Mouse (Mus musculus): ENCODE measurements around the gene Tbc1d8.
A peak's percentile ranks its signal among the peaks of the same experiment; 100 is the strongest.

The Tbc1d8 gene

GRCm38 (mm10) chr1:39393217-39393867, 85.2 kb downstream of the Tbc1d8 start:
- no peak for DNase-seq

- DNase-seq = peak; percentile 89
These were observed 86.4 kb downstream of the Tbc1d8 start for GRCm38 (mm10) chr1:39392189-39392588.

- DNase-seq = no peak
These were observed 86.9 kb downstream of the Tbc1d8 start for GRCm38 (mm10) chr1:39391652-39392051.

GRCm38 (mm10) chr1:39389338-39389737, 89.2 kb downstream of the Tbc1d8 start:
- no peak for DNase-seq

GRCm38 (mm10) chr1:39388163-39388562, 90.4 kb downstream of the Tbc1d8 start:
- no peak for DNase-seq

GRCm38 (mm10) chr1:39387497-39387896, 91.1 kb downstream of the Tbc1d8 start:
- DNase-seq = no peak

GRCm38 (mm10) chr1:39386456-39386855, 92.1 kb downstream of the Tbc1d8 start:
- DNase-seq = no peak

GRCm38 (mm10) chr1:39384914-39385313, 93.6 kb downstream of the Tbc1d8 start:
- DNase-seq = no peak

GRCm38 (mm10) chr1:39381017-39381416, 97.5 kb downstream of the Tbc1d8 start:
- no peak for DNase-seq

GRCm38 (mm10) chr1:39379021-39379420, 99.5 kb downstream of the Tbc1d8 start:
- DNase-seq = no peak

- DNase-seq = no peak
These were observed 100.0 kb downstream of the Tbc1d8 start for GRCm38 (mm10) chr1:39378540-39378939.

- no peak for DNase-seq
These were observed 101.8 kb downstream of the Tbc1d8 start for GRCm38 (mm10) chr1:39376726-39377240.

GRCm38 (mm10) chr1:39376121-39376520, 102.4 kb downstream of the Tbc1d8 start:
- DNase-seq = no peak

- no peak for DNase-seq
These were observed 104.2 kb downstream of the Tbc1d8 start for GRCm38 (mm10) chr1:39374231-39374809.

- no peak for DNase-seq
These were observed 105.2 kb downstream of the Tbc1d8 start for GRCm38 (mm10) chr1:39373378-39373777.

- no peak for DNase-seq
These were observed 106.2 kb downstream of the Tbc1d8 start for GRCm38 (mm10) chr1:39372220-39372843.

GRCm38 (mm10) chr1:39370431-39370830, 108.1 kb downstream of the Tbc1d8 start:
- no peak for DNase-seq

- no peak for DNase-seq
These were observed 110.2 kb downstream of the Tbc1d8 start for GRCm38 (mm10) chr1:39368267-39368841.

GRCm38 (mm10) chr1:39367601-39368266, 110.8 kb downstream of the Tbc1d8 start, which contains the start of gene Rpl31:
Gene Rpl31 (plus strand): TSS chr1:39367842.
- DNase-seq = peak; percentile 98

GRCm38 (mm10) chr1:39367045-39367444, 111.5 kb downstream of the Tbc1d8 start:
- no peak for DNase-seq

- DNase-seq = no peak
These were observed 113.0 kb downstream of the Tbc1d8 start for GRCm38 (mm10) chr1:39365562-39365961.

GRCm38 (mm10) chr1:39362515-39362893, 116.1 kb downstream of the Tbc1d8 start:
- no peak for DNase-seq

All from thymus, postnatal 4 days (tissue).